Mouse (Mus musculus): ENCODE results near the gene Smpdl3a. TPM values are rescaled to one million over a fixed set of nuclear protein-coding genes. Genes with fewer than 3 reads are reported as not detected.

The Smpdl3a gene
- polyA plus RNA-seq, 1 experiment from 2014 or later = 28.8 TPM

- Histone ChIP-seq H3K4me1 (ENCODE audit: control insufficient read depth, insufficient read depth, low read length) (peaks cover 7% of the 10 kb centered on the region; the same call in 1 of the 2 replicates), H3K4me3 (ENCODE audit: low read depth, low read length) (peak overlapping the region; percentile 2; the same call in 1 of the 2 replicates), H3K27me3 (replicated peaks; ENCODE audit: control insufficient read depth, insufficient read depth, low read length) (no peaks in the 10 kb centered on the region), H3K4me2 (ENCODE audit: low read depth, low read length) (peak overlapping the region; percentile 37), H3K36me3 (ENCODE audit: control insufficient read depth, insufficient read depth, low read length) (no peaks in the 10 kb centered on the region), H3K9me3 (ENCODE audit: control insufficient read depth, low read length) (no peaks in the 10 kb centered on the region), H3K9ac (ENCODE audit: low read depth, low read length) (no peak overlapping the region), H3K27ac (replicated peaks; ENCODE audit: low read depth, low read length) (no peak overlapping the region)
- DNase-seq (ENCODE audit: low spot score) = peak; percentile 91
- WGBS = 12% methylated on average over 7 of the region's 7 CpGs
- peak; percentile 76 for ATAC-seq (ENCODE audit: low read depth)
Observed at GRCm38 (mm10) chr10:57784131-57784875, 9.8 kb upstream of the Smpdl3a start.

DNA sequence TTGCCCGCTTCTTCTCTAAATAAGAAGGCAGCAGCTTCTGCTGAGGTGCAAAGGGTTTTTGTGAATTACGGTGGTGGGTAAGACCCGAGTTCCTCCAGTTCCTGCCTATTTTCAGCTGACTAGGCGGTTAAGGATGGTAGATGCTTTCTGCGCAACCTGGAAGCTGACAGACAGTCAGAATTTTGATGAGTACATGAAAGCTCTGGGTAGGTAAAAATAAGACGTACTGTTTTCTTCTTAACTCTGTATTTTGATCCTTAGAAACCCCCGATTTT lies 9.3 kb upstream of the Smpdl3a start, which contains the start of gene Fabp7:
Gene Fabp7 (plus strand): TSS at position 6 of the 275 bp plus-strand sequence.
- no peak within 1 kb of the TSS for H3K9ac ChIP-seq (ENCODE audit: low read depth, low read length)
- H3K4me1 ChIP-seq (ENCODE audit: control insufficient read depth, insufficient read depth, low read length) = peaks cover 7% of the 10 kb centered on the region; the same call in 1 of the 2 replicates
- H3K4me3 ChIP-seq (ENCODE audit: low read depth, low read length) = peak within 1 kb of the TSS; percentile 2; the same call in 1 of the 2 replicates
- H3K9me3 ChIP-seq (ENCODE audit: control insufficient read depth, low read length) = no peaks in the 10 kb centered on the region
- peak within 1 kb of the TSS; percentile 37 for H3K4me2 ChIP-seq (ENCODE audit: low read depth, low read length)
- 16% methylated on average over 7 of the region's 7 CpGs for WGBS
- H3K27ac ChIP-seq (replicated peaks; ENCODE audit: low read depth, low read length) = no peak within 1 kb of the TSS
- DNase-seq (ENCODE audit: low spot score) = no peak
- no peaks in the 10 kb centered on the region for H3K36me3 ChIP-seq (ENCODE audit: control insufficient read depth, insufficient read depth, low read length)
- no peaks in the 10 kb centered on the region for H3K27me3 ChIP-seq (replicated peaks; ENCODE audit: control insufficient read depth, insufficient read depth, low read length)
- ATAC-seq (ENCODE audit: low read depth) = no peak

DNA sequence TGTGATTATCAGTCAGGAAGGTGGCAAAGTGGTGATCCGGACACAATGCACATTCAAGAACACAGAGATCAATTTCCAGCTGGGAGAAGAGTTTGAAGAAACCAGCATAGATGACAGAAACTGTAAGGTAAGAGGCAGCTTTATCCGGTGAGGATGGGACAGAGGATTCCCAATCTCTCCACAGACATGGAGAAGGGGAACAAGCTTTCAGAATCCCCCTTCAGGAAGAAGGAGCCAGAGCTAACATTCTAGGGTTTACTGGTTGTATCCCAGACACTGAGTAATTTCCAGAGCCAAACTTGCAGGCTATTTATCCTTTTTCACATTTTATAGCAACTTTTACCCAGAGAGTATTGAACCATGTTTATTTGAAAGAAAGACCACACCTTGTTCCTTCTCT lies 8.6 kb upstream of the Smpdl3a start:
- WGBS = 55% methylated on average over 2 of the region's 2 CpGs
- H3K27ac ChIP-seq (replicated peaks; ENCODE audit: low read depth, low read length) = no peak overlapping the region
- H3K4me3 ChIP-seq (ENCODE audit: low read depth, low read length) = no peak overlapping the region
- H3K9ac ChIP-seq (ENCODE audit: low read depth, low read length) = no peak overlapping the region
- H3K4me2 ChIP-seq (ENCODE audit: low read depth, low read length) = no peak overlapping the region; the same call in 1 of the 2 replicates
- H3K9me3 ChIP-seq (ENCODE audit: control insufficient read depth, low read length) = no peaks in the 10 kb centered on the region
- H3K27me3 ChIP-seq (replicated peaks; ENCODE audit: control insufficient read depth, insufficient read depth, low read length) = no peaks in the 10 kb centered on the region
- ATAC-seq (ENCODE audit: low read depth) (no peak), DNase-seq (ENCODE audit: low spot score) (no peak)
- H3K36me3 ChIP-seq (ENCODE audit: control insufficient read depth, insufficient read depth, low read length) = no peaks in the 10 kb centered on the region
- peaks cover 7% of the 10 kb centered on the region; the same call in 1 of the 2 replicates for H3K4me1 ChIP-seq (ENCODE audit: control insufficient read depth, insufficient read depth, low read length)

DNA sequence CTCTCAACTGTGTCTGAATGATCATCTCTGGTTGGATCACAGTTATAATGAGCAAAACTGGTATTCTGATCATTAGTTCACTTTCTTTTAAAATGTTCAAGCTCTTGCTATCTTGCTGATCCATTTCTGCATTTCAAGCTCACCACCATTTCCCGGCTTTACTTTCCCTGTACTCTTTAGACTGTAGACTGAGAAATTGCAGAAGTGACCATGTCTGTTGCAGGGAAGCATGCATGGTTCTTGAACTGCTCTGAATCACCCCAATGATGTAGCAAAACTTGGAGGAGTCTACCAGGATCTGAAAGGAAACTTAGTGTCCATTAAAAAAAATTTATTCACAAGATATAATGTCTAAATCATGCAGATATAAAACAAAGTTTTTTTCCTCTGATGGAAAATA lies 1.2 kb upstream of the Smpdl3a start:
- DNase-seq (ENCODE audit: low spot score) (no peak), ATAC-seq (ENCODE audit: low read depth) (no peak)
- H3K4me3 ChIP-seq (ENCODE audit: low read depth, low read length) = no peak overlapping the region
- H3K36me3 ChIP-seq (ENCODE audit: control insufficient read depth, insufficient read depth, low read length) = no peaks in the 10 kb centered on the region
- no peak overlapping the region for H3K9ac ChIP-seq (ENCODE audit: low read depth, low read length)
- WGBS = 85% methylated on average over 1 of the region's 1 CpGs
- no peak overlapping the region for H3K27ac ChIP-seq (replicated peaks; ENCODE audit: low read depth, low read length)
- H3K27me3 ChIP-seq (replicated peaks; ENCODE audit: control insufficient read depth, insufficient read depth, low read length) = no peaks in the 10 kb centered on the region
- H3K9me3 ChIP-seq (ENCODE audit: control insufficient read depth, low read length) = 0 out of 2 replicates have a peak, but pooled peaks cover 3% of the 10 kb centered on the region
- no peak overlapping the region for H3K4me2 ChIP-seq (ENCODE audit: low read depth, low read length)
- peaks cover 12% of the 10 kb centered on the region for H3K4me1 ChIP-seq (ENCODE audit: control insufficient read depth, insufficient read depth, low read length)

DNA sequence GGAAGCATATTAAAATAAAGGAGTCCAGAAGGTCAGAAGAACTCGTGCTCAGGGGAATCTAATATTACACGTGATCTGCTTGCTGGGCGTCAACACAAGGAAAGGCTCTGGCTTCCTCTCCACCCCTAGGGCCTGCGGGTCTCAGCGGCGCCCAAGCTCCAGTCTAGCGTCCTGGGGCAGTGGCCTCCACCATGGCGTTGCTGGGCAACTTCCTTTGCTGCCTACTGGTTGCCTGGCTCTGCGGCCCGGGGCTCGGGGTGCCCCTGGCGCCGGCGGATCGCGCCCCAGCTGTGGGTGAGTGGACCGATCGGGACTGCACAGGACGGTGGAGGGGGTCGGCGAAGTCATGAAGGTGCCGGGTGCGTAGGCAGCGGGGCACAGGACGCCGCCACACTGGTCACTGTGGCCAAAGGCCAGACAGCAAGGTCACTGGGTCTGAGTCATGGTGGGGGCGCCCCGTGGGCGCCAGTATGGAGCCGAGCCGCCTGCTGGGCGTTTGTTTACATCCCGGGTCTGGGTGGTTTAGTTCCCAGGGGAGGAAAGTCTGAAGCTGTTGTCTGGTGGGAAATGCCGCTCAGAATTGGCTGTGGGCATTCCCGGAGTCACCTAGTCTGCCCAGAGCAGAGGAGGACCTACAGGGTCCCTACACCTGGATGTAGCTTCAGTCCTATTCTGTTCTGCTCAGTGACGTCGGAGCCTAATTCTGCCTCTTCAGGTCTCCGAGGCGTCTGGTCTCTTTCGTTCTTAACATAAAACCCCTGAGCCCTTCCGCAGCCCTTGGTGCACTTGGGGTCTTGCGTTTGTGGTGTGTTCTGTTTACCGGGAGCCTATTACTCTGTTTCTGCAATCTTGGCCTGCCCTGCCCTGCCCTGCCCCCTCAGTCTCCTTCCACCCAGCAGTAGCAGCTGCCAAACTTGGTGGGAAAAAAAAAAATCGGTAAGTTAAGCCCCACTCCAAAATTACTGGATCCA lies 641 bp downstream of the Smpdl3a start:
- Histone ChIP-seq H3K9me3 (ENCODE audit: control insufficient read depth, low read length) (0 out of 2 replicates have a peak, but pooled peaks cover 3% of the 10 kb centered on the region), H3K27ac (replicated peaks; ENCODE audit: low read depth, low read length) (peak overlapping the region; percentile 55), H3K4me3 (ENCODE audit: low read depth, low read length) (peak overlapping the region; percentile 61), H3K27me3 (replicated peaks; ENCODE audit: control insufficient read depth, insufficient read depth, low read length) (no peaks in the 10 kb centered on the region), H3K4me1 (ENCODE audit: control insufficient read depth, insufficient read depth, low read length) (peaks cover 12% of the 10 kb centered on the region), H3K4me2 (ENCODE audit: low read depth, low read length) (peak overlapping the region; percentile 96), H3K36me3 (ENCODE audit: control insufficient read depth, insufficient read depth, low read length) (no peaks in the 10 kb centered on the region), H3K9ac (ENCODE audit: low read depth, low read length) (peak overlapping the region; percentile 75)
- 0% methylated on average over 43 of the region's 44 CpGs for WGBS
- DNase-seq (ENCODE audit: low spot score) (peak; percentile 43), ATAC-seq (ENCODE audit: low read depth) (peak; percentile 69)

- H3K4me3 ChIP-seq (ENCODE audit: low read depth, low read length) = peak overlapping the region; percentile 61
- H3K4me1 ChIP-seq (ENCODE audit: control insufficient read depth, insufficient read depth, low read length) = peaks cover 12% of the 10 kb centered on the region
- peak overlapping the region; percentile 96 for H3K4me2 ChIP-seq (ENCODE audit: low read depth, low read length)
- H3K9me3 ChIP-seq (ENCODE audit: control insufficient read depth, low read length) = 0 out of 2 replicates have a peak, but pooled peaks cover 3% of the 10 kb centered on the region
- 0 out of 2 replicates have a peak overlapping the region, but pooled peaks have one; percentile 12 for H3K27ac ChIP-seq (replicated peaks; ENCODE audit: low read depth, low read length)
- H3K27me3 ChIP-seq (replicated peaks; ENCODE audit: control insufficient read depth, insufficient read depth, low read length) = no peaks in the 10 kb centered on the region
- DNase-seq (ENCODE audit: low spot score) (peak; percentile 29), ATAC-seq (ENCODE audit: low read depth) (no peak)
- WGBS = 26% methylated on average over 4 of the region's 4 CpGs
- peak overlapping the region; percentile 75 for H3K9ac ChIP-seq (ENCODE audit: low read depth, low read length)
- no peaks in the 10 kb centered on the region for H3K36me3 ChIP-seq (ENCODE audit: control insufficient read depth, insufficient read depth, low read length)
Observed at GRCm38 (mm10) chr10:57795542-57795941, 1.4 kb downstream of the Smpdl3a start.

- H3K4me3 ChIP-seq (ENCODE audit: low read depth, low read length) = 0 out of 2 replicates have a peak overlapping the region, but pooled peaks have one; percentile 61
Observed at GRCm38 (mm10) chr10:57796057-57796456, 1.9 kb downstream of the Smpdl3a start.

DNA sequence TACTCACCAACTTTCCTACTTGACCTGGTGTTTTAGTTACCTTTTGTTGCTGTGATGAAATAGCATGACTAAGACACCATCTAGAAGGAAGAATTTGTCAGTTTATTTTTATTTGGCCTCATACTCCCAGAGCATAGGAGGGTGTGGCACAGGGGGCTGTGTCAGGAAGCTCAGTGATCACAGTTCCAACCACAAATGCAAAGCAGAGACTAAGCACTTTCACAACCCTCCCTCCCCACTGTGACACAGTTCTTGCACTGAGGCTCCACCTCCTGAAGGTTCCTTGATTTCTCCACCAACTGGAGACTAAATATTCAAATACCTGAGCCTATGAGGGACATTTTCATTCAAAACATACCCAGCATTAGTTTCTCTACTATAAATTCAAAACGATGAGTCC lies 5.4 kb downstream of the Smpdl3a start:
- no peak overlapping the region for H3K9ac ChIP-seq (ENCODE audit: low read depth, low read length)
- H3K27me3 ChIP-seq (replicated peaks; ENCODE audit: control insufficient read depth, insufficient read depth, low read length) = no peaks in the 10 kb centered on the region
- 86% methylated on average over 1 of the region's 1 CpGs for WGBS
- H3K4me3 ChIP-seq (ENCODE audit: low read depth, low read length) = no peak overlapping the region
- peaks cover 9% of the 10 kb centered on the region for H3K4me1 ChIP-seq (ENCODE audit: control insufficient read depth, insufficient read depth, low read length)
- no peak for DNase-seq (ENCODE audit: low spot score)
- H3K27ac ChIP-seq (replicated peaks; ENCODE audit: low read depth, low read length) = no peak overlapping the region
- no peaks in the 10 kb centered on the region for H3K36me3 ChIP-seq (ENCODE audit: control insufficient read depth, insufficient read depth, low read length)
- ATAC-seq (ENCODE audit: low read depth) = no peak
- no peaks in the 10 kb centered on the region for H3K9me3 ChIP-seq (ENCODE audit: control insufficient read depth, low read length)
- H3K4me2 ChIP-seq (ENCODE audit: low read depth, low read length) = no peak overlapping the region

More at GRCm38 (mm10) chr10:57796057-57796456, 1.9 kb downstream of the Smpdl3a start:
- Histone ChIP-seq H3K4me2 (ENCODE audit: low read depth, low read length) (peak overlapping the region; percentile 96), H3K9me3 (ENCODE audit: control insufficient read depth, low read length) (0 out of 2 replicates have a peak, but pooled peaks cover 3% of the 10 kb centered on the region), H3K9ac (ENCODE audit: low read depth, low read length) (no peak overlapping the region), H3K27me3 (replicated peaks; ENCODE audit: control insufficient read depth, insufficient read depth, low read length) (no peaks in the 10 kb centered on the region), H3K4me1 (ENCODE audit: control insufficient read depth, insufficient read depth, low read length) (peaks cover 12% of the 10 kb centered on the region), H3K36me3 (ENCODE audit: control insufficient read depth, insufficient read depth, low read length) (no peaks in the 10 kb centered on the region), H3K27ac (replicated peaks; ENCODE audit: low read depth, low read length) (0 out of 2 replicates have a peak overlapping the region, but pooled peaks have one; percentile 12)
- peak; percentile 36 for ATAC-seq (ENCODE audit: low read depth)
- 44% methylated on average over 4 of the region's 4 CpGs for WGBS
- peak; percentile 53 for DNase-seq (ENCODE audit: low spot score)
